40 mouse cellular contexts compared by ENCODE assay signal in the genomic region with DNA sequence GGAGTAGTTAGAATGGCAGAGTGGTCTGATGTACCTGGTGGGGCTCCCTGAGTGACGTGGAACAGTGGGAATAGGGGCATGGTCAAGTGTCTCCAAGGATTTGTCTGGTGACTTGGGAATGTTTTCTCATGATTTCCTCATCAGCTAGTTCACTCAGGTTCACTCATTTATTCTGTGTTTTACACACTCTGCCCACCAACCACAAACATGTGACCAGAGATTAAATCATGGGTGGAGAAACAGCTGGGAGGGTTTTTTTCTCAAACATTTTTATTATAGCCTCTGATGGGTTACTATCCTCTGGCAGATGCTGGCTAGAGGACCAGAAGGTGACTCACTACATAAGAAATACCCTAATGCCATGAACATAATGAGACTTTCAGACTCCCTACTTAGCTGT. TPM values are rescaled to one million over a fixed set of nuclear protein-coding genes. Genes with fewer than 3 reads are reported as not detected.
"Had no signal": no experiment of that assay in that cellular context is flagged by ENCODE, and none has a peak within 500 bp of the region (broad histone marks: within the 10 kb centered on the region; RNA-seq: fewer than 3 reads in every experiment).

No protein-coding gene starts in this region.

- H3K9me3 ChIP-seq: hindbrain, embryonic 10.5 days; hindbrain, embryonic 12.5 days; intestine, embryonic 15.5 days; limb, embryonic 13.5 days; limb, embryonic 15.5 days; liver, embryonic 12.5 days had no signal

- H3K36me3 ChIP-seq: hindbrain, embryonic 10.5 days; hindbrain, embryonic 12.5 days; intestine, embryonic 15.5 days; limb, embryonic 13.5 days; limb, embryonic 15.5 days; liver, embryonic 12.5 days had no signal

- ATAC-seq: hindbrain, embryonic 16.5 days; inflammation-experienced regulatory T-cells, adult 6 months; intestine, postnatal 0 days; liver, embryonic 12.5 days had no signal

- H3K4me3 ChIP-seq: heart, adult 2 months; hindbrain, embryonic 10.5 days; hindbrain, embryonic 12.5 days; intestine, embryonic 15.5 days; layer of hippocampus, adult 2 months; limb, embryonic 13.5 days; limb, embryonic 15.5 days; liver, embryonic 12.5 days had no signal

- H3K9ac ChIP-seq: hindbrain, embryonic 12.5 days; hindbrain, embryonic 14.5 days; intestine, embryonic 15.5 days; limb, embryonic 13.5 days; limb, embryonic 15.5 days; liver, embryonic 12.5 days; liver, embryonic 14.5 days had no signal

- DNase-seq: gastrocnemius, postnatal 14 days; gastrocnemius, postnatal 36 days; heart, adult 11 months; heart, adult 2 months; heart, postnatal 10 days; heart, postnatal 4 days; kidney, adult 18-20 months; kidney, postnatal 10 days; kidney, postnatal 25 days; kidney, postnatal 4 days; layer of hippocampus, postnatal 36 days; left cerebral cortex, postnatal 4 days had no signal

- H3K4me1 ChIP-seq: hindbrain, embryonic 10.5 days; hindbrain, embryonic 12.5 days; intestine, embryonic 15.5 days; limb, embryonic 13.5 days; limb, embryonic 15.5 days; liver, embryonic 12.5 days had no signal

- H3K27ac ChIP-seq: heart, adult 2 months; hindbrain, embryonic 10.5 days; hindbrain, embryonic 12.5 days; hindbrain, embryonic 14.5 days; intestine, embryonic 15.5 days; layer of hippocampus, adult 2 months; limb, embryonic 13.5 days; limb, embryonic 15.5 days; liver, embryonic 12.5 days; liver, embryonic 14.5 days had no signal

- H3K27me3 ChIP-seq: hindbrain, embryonic 12.5 days; intestine, embryonic 15.5 days; limb, embryonic 13.5 days; limb, embryonic 15.5 days; liver, embryonic 12.5 days had no signal

RNA-seq across cellular contexts. Expression of a gene that starts 8.5 kb away (rescaled TPM):
- total RNA-seq: gastrocnemius, adult 18-20 months; gastrocnemius, postnatal 14 days; gastrocnemius, postnatal 36 days; heart, postnatal 10 days; heart, postnatal 25 days; heart, postnatal 4 days; layer of hippocampus, adult 2 months; layer of hippocampus, postnatal 10 days; layer of hippocampus, postnatal 36 days; left cerebral cortex, adult 18-20 months; left cerebral cortex, adult 8-10 months; left cerebral cortex, postnatal 10 days; left cerebral cortex, postnatal 25 days; left cerebral cortex, postnatal 4 days; liver, adult 2 months had no signal
- polyA plus RNA-seq: gonadal fat pad, adult 2 months; heart, embryonic 11.5 days; heart, embryonic 14.5 days; heart, embryonic 16.5 days; hindbrain, embryonic 10.5 days; hindbrain, embryonic 12.5 days; hindbrain, embryonic 14.5 days; hindbrain, embryonic 16.5 days; inflammation-experienced regulatory T-cells, adult 6 months; limb, embryonic 11.5 days; limb, embryonic 13.5 days; liver, adult 2 months; liver, embryonic 12.5 days; liver, embryonic 14.5 days had no signal

RNA-seq across cellular contexts. Expression of a gene that starts 16.4 kb away (rescaled TPM):
- total RNA-seq: gastrocnemius, adult 18-20 months; gastrocnemius, adult 8-10 months; gastrocnemius, postnatal 14 days; gastrocnemius, postnatal 36 days; heart, adult 2 months; heart, postnatal 10 days; heart, postnatal 25 days; heart, postnatal 4 days; layer of hippocampus, adult 2 months; layer of hippocampus, postnatal 10 days; layer of hippocampus, postnatal 36 days; left cerebral cortex, adult 18-20 months; left cerebral cortex, adult 8-10 months; left cerebral cortex, postnatal 10 days; left cerebral cortex, postnatal 25 days; left cerebral cortex, postnatal 4 days; liver, adult 2 months had no signal
- polyA plus RNA-seq: gonadal fat pad, adult 2 months; heart, adult 2 months; heart, embryonic 11.5 days; heart, embryonic 14.5 days; heart, embryonic 16.5 days; hindbrain, embryonic 10.5 days; hindbrain, embryonic 12.5 days; hindbrain, embryonic 14.5 days; hindbrain, embryonic 16.5 days; inflammation-experienced regulatory T-cells, adult 6 months; intestine, embryonic 15.5 days; intestine, postnatal 0 days; kidney, embryonic 14.5 days; kidney, embryonic 16.5 days; limb, embryonic 11.5 days; limb, embryonic 13.5 days; limb, embryonic 15.5 days; liver, adult 2 months; liver, embryonic 12.5 days; liver, embryonic 14.5 days had no signal

RNA-seq across cellular contexts. Expression of a gene that starts 29.2 kb away (rescaled TPM):
- total RNA-seq: gastrocnemius, adult 18-20 months; gastrocnemius, adult 8-10 months; gastrocnemius, postnatal 14 days; gastrocnemius, postnatal 36 days; heart, adult 2 months; heart, postnatal 10 days; heart, postnatal 25 days; heart, postnatal 4 days; layer of hippocampus, adult 2 months; layer of hippocampus, postnatal 10 days; layer of hippocampus, postnatal 36 days; left cerebral cortex, adult 18-20 months; left cerebral cortex, adult 8-10 months; left cerebral cortex, postnatal 10 days; left cerebral cortex, postnatal 25 days; left cerebral cortex, postnatal 4 days; liver, adult 2 months had no signal
- polyA plus RNA-seq: gonadal fat pad, adult 2 months; heart, adult 2 months; heart, embryonic 11.5 days; heart, embryonic 14.5 days; heart, embryonic 16.5 days; hindbrain, embryonic 10.5 days; hindbrain, embryonic 12.5 days; hindbrain, embryonic 14.5 days; hindbrain, embryonic 16.5 days; inflammation-experienced regulatory T-cells, adult 6 months; intestine, embryonic 15.5 days; intestine, postnatal 0 days; kidney, embryonic 14.5 days; kidney, embryonic 16.5 days; limb, embryonic 11.5 days; limb, embryonic 13.5 days; limb, embryonic 15.5 days; liver, adult 2 months; liver, embryonic 12.5 days; liver, embryonic 14.5 days had no signal

RNA-seq across cellular contexts. Expression of a gene that starts 41.3 kb away (rescaled TPM):
- total RNA-seq: gastrocnemius, adult 8-10 months; gastrocnemius, postnatal 14 days; gastrocnemius, postnatal 36 days; heart, postnatal 10 days; heart, postnatal 4 days; layer of hippocampus, adult 2 months; layer of hippocampus, postnatal 10 days; layer of hippocampus, postnatal 36 days; left cerebral cortex, adult 18-20 months; left cerebral cortex, adult 8-10 months; left cerebral cortex, postnatal 10 days; left cerebral cortex, postnatal 25 days; left cerebral cortex, postnatal 4 days had no signal
- polyA plus RNA-seq: gonadal fat pad, adult 2 months; heart, embryonic 11.5 days; heart, embryonic 14.5 days; heart, embryonic 16.5 days; hindbrain, embryonic 10.5 days; hindbrain, embryonic 12.5 days; hindbrain, embryonic 14.5 days; hindbrain, embryonic 16.5 days; inflammation-experienced regulatory T-cells, adult 6 months; kidney, embryonic 14.5 days; limb, embryonic 11.5 days; limb, embryonic 13.5 days; liver, embryonic 12.5 days; liver, embryonic 14.5 days had no signal

RNA-seq across cellular contexts. Expression of a gene that starts 57.4 kb away (rescaled TPM):
- total RNA-seq: gastrocnemius, adult 8-10 months; gastrocnemius, postnatal 14 days; gastrocnemius, postnatal 36 days; heart, postnatal 10 days; heart, postnatal 4 days; layer of hippocampus, adult 2 months; layer of hippocampus, postnatal 10 days; layer of hippocampus, postnatal 36 days; left cerebral cortex, adult 8-10 months; left cerebral cortex, postnatal 10 days; left cerebral cortex, postnatal 4 days had no signal
- polyA plus RNA-seq: heart, embryonic 11.5 days; heart, embryonic 14.5 days; hindbrain, embryonic 10.5 days; hindbrain, embryonic 12.5 days; hindbrain, embryonic 14.5 days; hindbrain, embryonic 16.5 days; inflammation-experienced regulatory T-cells, adult 6 months; limb, embryonic 11.5 days had no signal
